Mouse (Mus musculus): ENCODE data around the gene Insyn1. TPM values are rescaled to one million over a fixed set of nuclear protein-coding genes. Genes with fewer than 3 reads are reported as not detected.

The Insyn1 gene
- polyA plus RNA-seq, 1 experiment: 1.1 TPM

DNA sequence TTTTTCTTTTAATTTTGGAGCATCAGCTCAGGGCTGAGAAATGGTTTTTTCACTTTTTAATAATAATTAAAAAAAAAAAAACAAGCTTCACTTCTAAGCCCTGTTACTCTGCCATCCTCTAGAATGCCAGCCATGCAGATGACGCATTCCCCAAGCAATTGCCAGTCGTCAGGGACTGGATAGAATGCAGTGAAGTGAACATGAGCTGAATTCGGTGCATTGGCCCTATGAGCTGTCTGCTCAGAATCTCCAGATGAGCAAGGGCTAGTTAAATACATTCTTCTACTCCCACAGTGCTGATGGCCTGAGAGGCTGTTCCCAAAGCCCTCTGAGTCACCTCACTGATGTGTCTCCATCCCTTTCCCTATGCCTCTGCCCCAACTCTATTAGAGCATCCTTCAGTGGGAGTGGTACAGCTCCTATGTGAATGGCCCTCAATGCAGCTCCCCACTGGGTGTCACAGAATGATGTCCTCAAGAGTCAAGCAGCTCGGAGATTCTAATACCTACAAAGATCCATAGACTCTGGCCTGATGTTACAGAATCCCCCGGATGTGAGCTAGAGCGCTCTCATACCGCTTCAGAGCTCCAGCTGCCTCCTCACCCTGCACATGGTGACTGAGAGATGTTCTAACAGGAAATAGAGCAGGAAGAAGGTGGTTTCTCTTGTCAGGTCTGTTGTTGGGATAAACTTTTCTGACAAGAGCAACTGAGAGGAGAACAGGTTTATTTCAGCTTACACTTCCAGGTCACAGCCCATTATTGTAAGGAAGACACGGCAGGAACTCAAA is 19.0 kb downstream of the Insyn1 start:
- Histone ChIP-seq H3K36me3 (ENCODE audit: control insufficient read depth, insufficient read depth, low read length) (no peaks in the 10 kb centered on the region), H3K4me3 (ENCODE audit: low read depth, low read length) (no peak overlapping the region), H3K27me3 (ENCODE audit: control insufficient read depth, insufficient read depth, low read length) (no peaks in the 10 kb centered on the region), H3K27ac (ENCODE audit: insufficient read depth, low read depth, low read length) (no peak overlapping the region), H3K4me1 (ENCODE audit: control insufficient read depth, insufficient read depth, insufficient read length, low read length) (no peaks in the 10 kb centered on the region)
- 79% methylated on average over 8 of the region's 8 CpGs for WGBS
- TF ChIP-seq POLR2A (IDR thresholded peaks at IDR 0.05; ENCODE audit: low read depth, low read length) (no peak), CTCF (IDR thresholded peaks at IDR 0.05; ENCODE audit: extremely low read depth, insufficient read length, insufficient replicate concordance, low read depth, low read length) (no peak)

- 80% methylated on average over 5 of the region's 5 CpGs for WGBS
These were observed 22.0 kb downstream of the Insyn1 start for GRCm38 (mm10) chr9:58510452-58510851.

GRCm38 (mm10) chr9:58513749-58514148 is 25.3 kb downstream of the Insyn1 start:
- TF ChIP-seq CTCF (IDR thresholded peaks at IDR 0.05; ENCODE audit: extremely low read depth, insufficient read length, insufficient replicate concordance, low read depth, low read length): no peak
- TF ChIP-seq POLR2A (IDR thresholded peaks at IDR 0.05; ENCODE audit: low read depth, low read length): no peak
- Histone ChIP-seq H3K36me3 (ENCODE audit: control insufficient read depth, insufficient read depth, low read length) (no peaks in the 10 kb centered on the region), H3K4me3 (ENCODE audit: low read depth, low read length) (no peak overlapping the region), H3K27ac (ENCODE audit: insufficient read depth, low read depth, low read length) (no peak overlapping the region), H3K4me1 (ENCODE audit: control insufficient read depth, insufficient read depth, insufficient read length, low read length) (0 out of 2 replicates have a peak, but pooled peaks cover 1% of the 10 kb centered on the region), H3K27me3 (ENCODE audit: control insufficient read depth, insufficient read depth, low read length) (no peaks in the 10 kb centered on the region)
- 50% methylated on average over 5 of the region's 5 CpGs for WGBS

More at GRCm38 (mm10) chr9:58510452-58510851, 22.0 kb downstream of the Insyn1 start:
- no peak overlapping the region for H3K4me3 ChIP-seq (ENCODE audit: low read depth, low read length)
- H3K4me1 ChIP-seq (ENCODE audit: control insufficient read depth, insufficient read depth, insufficient read length, low read length): no peaks in the 10 kb centered on the region
- H3K36me3 ChIP-seq (ENCODE audit: control insufficient read depth, insufficient read depth, low read length): no peaks in the 10 kb centered on the region
- H3K27ac ChIP-seq (ENCODE audit: insufficient read depth, low read depth, low read length): no peak overlapping the region
- no peaks in the 10 kb centered on the region for H3K27me3 ChIP-seq (ENCODE audit: control insufficient read depth, insufficient read depth, low read length)
- TF ChIP-seq CTCF (IDR thresholded peaks at IDR 0.05; ENCODE audit: extremely low read depth, insufficient read length, insufficient replicate concordance, low read depth, low read length): no peak
- TF ChIP-seq POLR2A (IDR thresholded peaks at IDR 0.05; ENCODE audit: low read depth, low read length): no peak

DNA sequence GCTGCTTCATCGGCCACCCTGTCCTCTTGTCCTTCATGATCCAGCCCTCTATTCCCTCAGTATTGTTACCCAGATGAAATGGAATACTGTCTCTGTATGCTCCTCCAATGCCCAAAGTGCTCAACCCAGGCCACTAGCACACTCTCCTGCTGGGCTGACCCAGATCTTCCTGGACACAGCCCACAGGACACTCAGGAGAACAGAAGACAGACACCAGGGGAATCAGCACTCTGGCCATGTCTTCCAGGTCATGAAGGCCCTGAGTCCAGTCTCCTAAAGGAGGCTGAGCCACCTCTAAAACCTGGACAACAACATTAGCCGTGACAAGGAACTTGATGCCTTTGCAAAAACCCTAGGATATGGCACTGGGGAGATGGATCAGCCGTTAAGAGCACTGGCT is 28.1 kb downstream of the Insyn1 start:
- H3K4me1 ChIP-seq (ENCODE audit: control insufficient read depth, insufficient read depth, insufficient read length, low read length): peaks cover 3% of the 10 kb centered on the region; the same call in 1 of the 2 replicates
- H3K27ac ChIP-seq (ENCODE audit: insufficient read depth, low read depth, low read length): no peak overlapping the region
- H3K36me3 ChIP-seq (ENCODE audit: control insufficient read depth, insufficient read depth, low read length): no peaks in the 10 kb centered on the region
- H3K4me3 ChIP-seq (ENCODE audit: low read depth, low read length): no peak overlapping the region
- TF ChIP-seq CTCF (IDR thresholded peaks at IDR 0.05; ENCODE audit: extremely low read depth, insufficient read length, insufficient replicate concordance, low read depth, low read length): no peak
- TF ChIP-seq POLR2A (IDR thresholded peaks at IDR 0.05; ENCODE audit: low read depth, low read length): no peak
- WGBS: 83% methylated on average over 3 of the region's 3 CpGs
- no peaks in the 10 kb centered on the region for H3K27me3 ChIP-seq (ENCODE audit: control insufficient read depth, insufficient read depth, low read length)

DNA sequence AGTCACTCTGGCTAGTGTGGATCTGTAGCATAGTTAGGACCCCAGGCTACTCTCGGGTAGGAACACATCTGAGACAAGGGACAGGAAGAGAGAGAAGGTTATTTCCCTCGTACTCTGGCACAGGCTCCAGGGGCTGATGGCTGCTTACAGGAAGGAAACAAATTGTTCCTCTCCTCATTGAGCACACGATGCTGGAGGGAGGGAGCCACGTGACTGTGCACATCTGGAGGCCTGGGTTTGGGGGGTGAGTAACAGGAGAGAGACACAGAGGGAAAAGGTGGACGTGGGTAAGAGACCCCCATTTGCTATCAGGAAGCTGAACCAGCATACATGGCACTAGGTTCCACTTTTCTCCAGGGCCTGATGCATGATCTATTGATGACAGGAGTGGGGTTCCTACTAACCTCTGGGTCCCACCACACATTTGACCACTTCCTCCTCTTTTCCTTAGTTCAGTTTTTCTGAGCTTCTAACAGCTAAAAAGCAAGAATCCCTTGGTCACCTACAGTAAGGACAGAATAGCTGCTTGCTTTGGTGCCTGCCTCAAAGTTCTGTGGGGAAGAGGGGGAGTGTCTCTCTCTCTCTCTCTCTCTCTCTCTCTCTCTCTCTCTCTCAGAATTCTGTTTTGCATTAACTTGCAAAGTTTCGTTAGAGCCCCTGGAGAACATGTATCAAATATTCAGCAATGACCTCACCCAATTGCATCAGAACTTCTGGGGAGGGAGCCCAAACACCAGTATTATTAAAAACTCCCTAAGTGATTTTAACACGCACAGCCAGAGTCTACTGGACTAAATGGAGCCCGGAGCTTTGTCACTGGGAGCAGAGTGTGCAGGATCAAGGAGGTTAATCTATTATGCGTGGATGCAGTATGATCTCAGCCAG is 29.7 kb downstream of the Insyn1 start:
- peaks cover 9% of the 10 kb centered on the region; the same call in 1 of the 2 replicates for H3K4me1 ChIP-seq (ENCODE audit: control insufficient read depth, insufficient read depth, insufficient read length, low read length)

GRCm38 (mm10) chr9:58519953-58520352 is 31.6 kb downstream of the Insyn1 start:
- no peak overlapping the region for H3K27ac ChIP-seq (ENCODE audit: insufficient read depth, low read depth, low read length)
- no peak for TF ChIP-seq POLR2A (IDR thresholded peaks at IDR 0.05; ENCODE audit: low read depth, low read length)
- TF ChIP-seq CTCF (IDR thresholded peaks at IDR 0.05; ENCODE audit: extremely low read depth, insufficient read length, insufficient replicate concordance, low read depth, low read length): no peak
- no peak overlapping the region for H3K4me3 ChIP-seq (ENCODE audit: low read depth, low read length)
- no peaks in the 10 kb centered on the region for H3K27me3 ChIP-seq (ENCODE audit: control insufficient read depth, insufficient read depth, low read length)
- H3K4me1 ChIP-seq (ENCODE audit: control insufficient read depth, insufficient read depth, insufficient read length, low read length): peaks cover 9% of the 10 kb centered on the region; the same call in 1 of the 2 replicates
- no peaks in the 10 kb centered on the region for H3K36me3 ChIP-seq (ENCODE audit: control insufficient read depth, insufficient read depth, low read length)
- 67% methylated on average over 3 of the region's 3 CpGs for WGBS

More for the DNA sequence above, 29.7 kb downstream of the Insyn1 start:
- TF ChIP-seq CTCF (IDR thresholded peaks at IDR 0.05; ENCODE audit: extremely low read depth, insufficient read length, insufficient replicate concordance, low read depth, low read length) (no peak), POLR2A (IDR thresholded peaks at IDR 0.05; ENCODE audit: low read depth, low read length) (no peak)
- H3K36me3 ChIP-seq (ENCODE audit: control insufficient read depth, insufficient read depth, low read length): no peaks in the 10 kb centered on the region
- no peak overlapping the region for H3K4me3 ChIP-seq (ENCODE audit: low read depth, low read length)
- no peaks in the 10 kb centered on the region for H3K27me3 ChIP-seq (ENCODE audit: control insufficient read depth, insufficient read depth, low read length)
- no peak overlapping the region for H3K27ac ChIP-seq (ENCODE audit: insufficient read depth, low read depth, low read length)
- WGBS: 39% methylated on average over 9 of the region's 9 CpGs

Measured in small intestine, adult 2 months (tissue).